Mouse (Mus musculus): Measurements from ENCODE around the gene Dscaml1.

DNA sequence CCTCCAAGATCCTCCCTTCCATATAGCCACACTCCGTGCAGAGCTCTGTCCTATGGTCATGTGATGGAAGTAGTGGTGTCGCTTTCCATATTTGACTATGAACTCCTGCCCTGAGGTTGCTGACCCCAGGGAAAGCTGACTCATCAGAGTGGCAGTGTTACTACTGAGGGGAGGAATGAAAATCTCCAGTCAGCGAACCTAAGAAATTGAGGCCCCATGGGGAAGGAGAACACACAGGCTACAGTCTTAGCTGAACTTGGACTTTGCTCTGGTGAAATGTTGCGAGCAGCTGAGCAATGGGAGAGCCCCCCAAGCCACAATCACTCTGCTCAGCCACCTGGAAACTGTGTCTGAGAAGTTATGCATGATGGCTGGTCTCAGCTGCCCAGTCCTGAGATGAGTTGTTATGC lies 60.2 kb downstream of the Dscaml1 start:
- TF ChIP-seq CHD2 (IDR thresholded peaks at IDR 0.05; ENCODE audit: low read depth, low read length) (no peak), ZC3H11A (IDR thresholded peaks at IDR 0.05; ENCODE audit: borderline replicate concordance, low read depth, low read length) (no peak), HCFC1 (IDR thresholded peaks at IDR 0.05; ENCODE audit: borderline replicate concordance, insufficient read depth, low read length) (no peak), ZNF384 (IDR thresholded peaks at IDR 0.05; ENCODE audit: low read depth, low read length) (no peak)

Data from ES-E14 (cell line).